ENCODE assay signal across 32 mouse cellular contexts in the genomic region with DNA sequence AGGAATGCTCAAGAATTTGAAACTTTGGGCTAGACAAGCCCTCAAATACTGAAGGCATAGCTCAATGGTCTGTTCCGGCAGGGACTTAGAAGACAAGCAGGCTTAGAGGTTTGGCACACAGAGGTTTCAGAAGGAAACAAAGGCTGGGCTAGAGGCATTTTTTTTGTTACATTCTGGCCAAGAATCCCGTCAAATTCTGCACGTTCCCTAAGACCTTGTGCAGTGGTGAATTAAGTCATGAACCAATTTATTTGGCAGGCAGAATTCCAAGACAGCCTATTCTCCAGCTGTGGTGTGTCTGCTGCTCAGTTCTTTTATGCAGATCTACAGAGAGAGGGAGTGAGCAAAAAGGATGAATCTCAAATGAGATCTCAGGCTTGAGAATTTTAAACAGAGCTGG. TPM values are rescaled to one million over a fixed set of nuclear protein-coding genes. Genes with fewer than 3 reads are reported as not detected.
DNase-seq lines count a peak whose midpoint lies in the region; ATAC-seq and TF ChIP-seq lines count a peak whose summit lies in the region.
"Had no signal": no experiment of that assay in that cellular context is flagged by ENCODE, and none has a peak within 500 bp of the region (broad histone marks: within the 10 kb centered on the region; RNA-seq: fewer than 3 reads in every experiment).

No protein-coding gene starts in this region.

- H3K4me1 ChIP-seq in forebrain, embryonic 14.5 days (ENCODE audit: control insufficient read depth, insufficient read depth, low read length) = peaks cover 7% of the 10 kb centered on the region
- H3K4me1 ChIP-seq in forebrain, embryonic 11.5 days (replicated peaks; ENCODE audit: control insufficient read depth, insufficient read depth, low read length) = peaks cover 4% of the 10 kb centered on the region; the same call in 1 of the 2 replicates
- no peaks in the 10 kb centered on the region for H3K4me1 ChIP-seq in lung, embryonic 14.5 days (ENCODE audit: insufficient read depth)

- no peak for TF ChIP-seq CTCF in lung, embryonic 14.5 days (IDR thresholded peaks at IDR 0.05; ENCODE audit: low read depth)

- H3K27me3 ChIP-seq in forebrain, embryonic 14.5 days (replicated peaks; ENCODE audit: control insufficient read depth, insufficient read depth, low read length) = peaks cover 4% of the 10 kb centered on the region; the same call in 1 of the 2 replicates
- peaks cover under 1% of the 10 kb centered on the region; the same call in 1 of the 2 replicates for H3K27me3 ChIP-seq in forebrain, embryonic 11.5 days (ENCODE audit: control insufficient read depth, insufficient read depth, low read length)
- no peaks in the 10 kb centered on the region for H3K27me3 ChIP-seq in lung, embryonic 14.5 days (ENCODE audit: insufficient read depth, low read length)
- H3K27me3 ChIP-seq: CH12.LX; embryonic facial prominence, embryonic 15.5 days had no signal

- no peak for ATAC-seq in forebrain, embryonic 14.5 days
- no peak for ATAC-seq in forebrain, embryonic 11.5 days (replicated peaks; ENCODE audit: low FRiP score)
- ATAC-seq in lung, embryonic 14.5 days (ENCODE audit: insufficient read depth) = no peak
- ATAC-seq: activated CD4-positive, CD25-positive, alpha-beta regulatory T cell, adult 4 months; forebrain, embryonic 16.5 days; hindbrain, postnatal 0 days; inflammation-experienced regulatory T-cells, adult 6 months; intestine, embryonic 16.5 days had no signal

- H3K4me2 ChIP-seq in forebrain, embryonic 14.5 days (ENCODE audit: low read length) = no peak overlapping the region
- H3K4me2 ChIP-seq in forebrain, embryonic 11.5 days (ENCODE audit: low read depth, low read length, severe bottlenecking) = no peak overlapping the region
- no peak overlapping the region for H3K4me2 ChIP-seq in lung, embryonic 14.5 days
- H3K4me2 ChIP-seq: embryonic facial prominence, embryonic 15.5 days; forebrain, embryonic 12.5 days; heart, embryonic 12.5 days; heart, embryonic 15.5 days; hindbrain, embryonic 14.5 days had no signal

- peak; percentile 17 for DNase-seq in forebrain, embryonic 14.5 days (ENCODE audit: low spot score)
- no peak for DNase-seq in forebrain, embryonic 11.5 days (ENCODE audit: low spot score)
- peak; percentile 34 for DNase-seq in lung, embryonic 14.5 days
- no peak for DNase-seq in lung, postnatal 14 days
- DNase-seq in 3T3-L1 (ENCODE audit: low read depth, low spot score) (peak; percentile 57), adipocyte (ENCODE audit: low spot score) (peak; percentile 77)
- DNase-seq in B cell, adult 2 months = no peak
- no peak for DNase-seq in thymus, postnatal 25 days
- DNase-seq: adrenal gland, postnatal 10 days; adrenal gland, postnatal 36 days; cerebellum, adult 11 months; cerebellum, adult 8-10 months; cerebellum, postnatal 10 days; cerebellum, postnatal 36 days; embryo, embryonic 11 days; gastrocnemius, postnatal 10 days; heart, adult 18-20 months; heart, postnatal 10 days; heart, postnatal 4 days; kidney, adult 2 months had no signal

- WGBS in forebrain, embryonic 14.5 days = 6% methylated on average over 3 of the region's 3 CpGs
- WGBS in forebrain, embryonic 11.5 days = 27% methylated on average over 3 of the region's 3 CpGs
- WGBS in lung, embryonic 14.5 days = 43% methylated on average over 3 of the region's 3 CpGs

- no peak overlapping the region for H3K9ac ChIP-seq in forebrain, embryonic 14.5 days (ENCODE audit: low read length)
- no peak overlapping the region for H3K9ac ChIP-seq in forebrain, embryonic 11.5 days (ENCODE audit: low read length)
- no peak overlapping the region for H3K9ac ChIP-seq in lung, embryonic 14.5 days
- H3K9ac ChIP-seq: embryonic facial prominence, embryonic 15.5 days; forebrain, embryonic 12.5 days; heart, embryonic 12.5 days; heart, embryonic 15.5 days; hindbrain, embryonic 14.5 days had no signal

- H3K27ac ChIP-seq in forebrain, embryonic 14.5 days (ENCODE audit: low read depth, low read length) = no peak overlapping the region
- no peak overlapping the region for H3K27ac ChIP-seq in forebrain, embryonic 11.5 days (ENCODE audit: low read depth, low read length)
- H3K27ac ChIP-seq in lung, embryonic 14.5 days (ENCODE audit: low read depth) = no peak overlapping the region
- H3K27ac ChIP-seq: embryonic facial prominence, embryonic 15.5 days; forebrain, embryonic 12.5 days; heart, embryonic 15.5 days; hindbrain, embryonic 14.5 days; hindbrain, postnatal 0 days had no signal

- H3K4me3 ChIP-seq in forebrain, embryonic 14.5 days (ENCODE audit: low read depth, low read length) = no peak overlapping the region
- H3K4me3 ChIP-seq in forebrain, embryonic 11.5 days (ENCODE audit: low read depth, low read length) = no peak overlapping the region
- no peak overlapping the region for H3K4me3 ChIP-seq in lung, embryonic 14.5 days (ENCODE audit: low read depth, low read length)
- H3K4me3 ChIP-seq: embryonic facial prominence, embryonic 15.5 days; forebrain, embryonic 12.5 days; heart, embryonic 12.5 days; heart, embryonic 15.5 days had no signal

- H3K9me3 ChIP-seq in forebrain, embryonic 14.5 days (replicated peaks; ENCODE audit: control insufficient read depth, low read length) = no peaks in the 10 kb centered on the region
- H3K9me3 ChIP-seq in forebrain, embryonic 11.5 days (ENCODE audit: control insufficient read depth, low read length) = no peaks in the 10 kb centered on the region
- H3K9me3 ChIP-seq in lung, embryonic 14.5 days (ENCODE audit: low read depth, low read length) = no peaks in the 10 kb centered on the region
- H3K9me3 ChIP-seq: embryonic facial prominence, embryonic 15.5 days; forebrain, embryonic 12.5 days; heart, embryonic 12.5 days; heart, embryonic 15.5 days had no signal

- no peaks in the 10 kb centered on the region for H3K36me3 ChIP-seq in forebrain, embryonic 14.5 days (ENCODE audit: control insufficient read depth, insufficient read depth, low read length)
- no peaks in the 10 kb centered on the region for H3K36me3 ChIP-seq in forebrain, embryonic 11.5 days (ENCODE audit: control insufficient read depth, insufficient read depth, low read length)
- no peaks in the 10 kb centered on the region for H3K36me3 ChIP-seq in lung, embryonic 14.5 days (ENCODE audit: insufficient read depth)
- H3K36me3 ChIP-seq: embryonic facial prominence, embryonic 15.5 days; forebrain, embryonic 12.5 days; G1E; heart, embryonic 12.5 days; heart, embryonic 15.5 days had no signal

RNA-seq across cellular contexts. Expression of gene Tpbg, which starts 2.6 kb away (rescaled TPM):
- polyA plus RNA-seq in forebrain, embryonic 14.5 days (2014; fragmentation: Nextera tagmentation; extraction: Ambion mirVana) = 14.5 and 15.5 TPM in 2 replicates
- 33.8 and 39.5 TPM in 2 replicates for polyA plus RNA-seq in forebrain, embryonic 11.5 days (2014; fragmentation: Nextera tagmentation; extraction: Ambion mirVana)
- 23.1 and 24.6 TPM in 2 replicates for polyA plus RNA-seq in lung, embryonic 14.5 days (2014; fragmentation: Nextera tagmentation; extraction: Ambion mirVana)
- polyA plus RNA-seq: activated CD4-positive, CD25-positive, alpha-beta regulatory T cell, adult 4 months; G1E had no signal

Comparison
In these comparisons a context has a peak if more than half of its experiments do, and no peak if none do; other contexts are left out.
1. DNase-seq: peak in forebrain, embryonic 14.5 days (single experiment), lung, embryonic 14.5 days (single experiment), 3T3-L1 (single experiment) and adipocyte (single experiment); none in forebrain, embryonic 11.5 days (single experiment), lung, postnatal 14 days (single experiment), B cell, adult 2 months (0 of 2) and thymus, postnatal 25 days (single experiment).